Mouse (Mus musculus): Measurements from ENCODE around the gene Sparcl1.

DNA sequence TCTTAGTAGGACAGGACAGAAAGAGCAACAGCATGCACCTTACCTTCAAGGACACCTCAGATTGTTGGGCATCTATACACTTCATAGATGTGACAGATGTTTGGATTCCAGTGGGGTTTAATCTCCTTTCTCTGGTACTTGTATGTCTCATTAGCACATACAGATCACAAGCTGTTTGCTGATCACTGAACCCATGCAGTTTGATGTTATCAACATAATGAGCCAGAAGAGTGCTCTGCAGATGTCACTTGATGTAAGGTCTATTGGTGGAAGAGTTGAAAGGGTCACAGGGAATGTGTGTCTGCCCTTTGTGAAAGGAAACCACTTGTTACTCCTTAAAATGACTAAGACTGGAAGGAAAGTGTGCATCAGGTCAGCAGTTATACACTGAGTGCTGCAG is 78.5 kb downstream of the Sparcl1 start:
- TF ChIP-seq POLR2A (IDR thresholded peaks at IDR 0.05; ENCODE audit: borderline replicate concordance, control insufficient read depth, low read depth, low read length) (no peak), CTCF (IDR thresholded peaks at IDR 0.05; ENCODE audit: control insufficient read depth, insufficient read depth, low read length) (no peak)
